Mouse (Mus musculus) large intestine, adult 2 months (tissue): ENCODE measurements around the gene Zfp62. TPM values are rescaled to one million over a fixed set of nuclear protein-coding genes. Genes with fewer than 3 reads are reported as not detected.
"Not testable (repeated sequence)": the region's sequence is repeated elsewhere in the genome, so short reads cannot be mapped to it uniquely, and the experiment has no call there.

ENCODE experiments used
- DNase-seq: peaks from one replicate; pipeline ENCODE4 v3.0.0-alpha.2; 2012; ENCODE audit warnings: low read depth, low spot score
- WGBS: fragments of 180-500 bp; shearing (Covaris S2); methylation state at CpG from one replicate; pipeline ENCODE4 v1.1.7; 2018; 5-methylcytosine and 5-hydroxymethylcytosine counted together
- polyA plus RNA-seq: library from polyadenylated mRNA; depleted of rRNA; stranded (reverse); fragments of >200 nt; gene quantifications from 2 replicates; pipeline ENCODE4 v1.2.3, GENCODE M21; 2012; rRNA removed

Zfp62 gene
- 1.1 and 1.8 TPM in 2 replicates for polyA plus RNA-seq

DNA sequence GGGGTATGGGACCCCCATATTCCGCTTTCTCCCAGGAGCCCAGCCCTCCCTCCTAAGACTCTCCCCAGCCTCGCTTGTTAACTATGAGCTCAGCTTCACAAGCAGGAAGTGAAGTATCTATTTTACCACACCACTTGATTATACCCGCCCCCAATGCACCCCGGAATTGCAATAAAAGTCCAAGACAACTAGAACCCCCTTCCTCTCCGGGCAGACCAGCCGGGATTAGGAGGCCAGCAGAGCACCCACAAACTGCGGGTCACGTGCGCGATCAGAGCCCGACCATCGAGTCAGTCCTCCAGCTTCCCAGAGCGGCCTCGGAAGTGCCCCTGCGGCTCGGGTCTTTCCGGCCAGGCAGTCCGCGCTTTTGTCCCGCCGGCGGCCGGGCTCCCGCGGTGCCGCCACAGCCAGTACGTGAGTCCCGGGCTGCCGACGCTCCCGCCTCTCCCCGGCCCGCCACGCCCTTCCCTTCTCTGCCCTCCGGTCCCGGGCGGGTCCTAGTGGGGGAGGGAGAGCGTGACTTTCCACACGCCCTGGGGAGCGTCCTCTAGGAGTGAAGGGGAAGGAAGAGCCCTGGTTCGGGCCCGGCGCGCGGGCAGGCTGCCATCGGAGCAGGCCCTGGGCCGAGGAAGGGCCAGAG lies at the start of gene Zfp62:
Gene Zfp62, plus strand, starts transcription at position 164 of the 640 bp plus-strand sequence.
- peak; percentile 82 for DNase-seq
- 1% methylated on average over 47 of the region's 47 CpGs for WGBS

DNA sequence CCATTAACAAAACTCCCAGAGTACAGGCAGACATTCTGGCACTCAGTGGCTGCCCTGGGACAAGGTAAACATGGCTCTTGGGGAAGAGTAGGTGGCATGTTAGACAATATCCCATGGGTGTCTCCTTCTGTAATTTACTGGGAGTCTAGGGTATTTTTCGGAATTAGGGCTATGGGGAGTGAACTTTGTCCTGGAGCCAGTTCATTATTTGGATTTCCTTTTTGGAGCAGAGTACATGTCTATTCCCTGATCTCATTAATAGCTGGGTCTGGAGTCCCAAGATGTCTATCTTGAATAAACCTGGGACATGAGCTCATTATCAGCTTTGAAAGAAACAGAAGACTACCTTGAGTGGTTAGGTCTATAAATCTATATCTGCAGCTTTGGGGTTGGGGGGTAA lies 49.0 kb upstream of the Zfp62 start, which contains the start of gene Olfr1394:
Gene Olfr1394, plus strand, starts transcription at position 301 of the 400 bp plus-strand sequence.
- WGBS = 72% methylated on average over 1 of the region's 1 CpGs
- no peak for DNase-seq

DNA sequence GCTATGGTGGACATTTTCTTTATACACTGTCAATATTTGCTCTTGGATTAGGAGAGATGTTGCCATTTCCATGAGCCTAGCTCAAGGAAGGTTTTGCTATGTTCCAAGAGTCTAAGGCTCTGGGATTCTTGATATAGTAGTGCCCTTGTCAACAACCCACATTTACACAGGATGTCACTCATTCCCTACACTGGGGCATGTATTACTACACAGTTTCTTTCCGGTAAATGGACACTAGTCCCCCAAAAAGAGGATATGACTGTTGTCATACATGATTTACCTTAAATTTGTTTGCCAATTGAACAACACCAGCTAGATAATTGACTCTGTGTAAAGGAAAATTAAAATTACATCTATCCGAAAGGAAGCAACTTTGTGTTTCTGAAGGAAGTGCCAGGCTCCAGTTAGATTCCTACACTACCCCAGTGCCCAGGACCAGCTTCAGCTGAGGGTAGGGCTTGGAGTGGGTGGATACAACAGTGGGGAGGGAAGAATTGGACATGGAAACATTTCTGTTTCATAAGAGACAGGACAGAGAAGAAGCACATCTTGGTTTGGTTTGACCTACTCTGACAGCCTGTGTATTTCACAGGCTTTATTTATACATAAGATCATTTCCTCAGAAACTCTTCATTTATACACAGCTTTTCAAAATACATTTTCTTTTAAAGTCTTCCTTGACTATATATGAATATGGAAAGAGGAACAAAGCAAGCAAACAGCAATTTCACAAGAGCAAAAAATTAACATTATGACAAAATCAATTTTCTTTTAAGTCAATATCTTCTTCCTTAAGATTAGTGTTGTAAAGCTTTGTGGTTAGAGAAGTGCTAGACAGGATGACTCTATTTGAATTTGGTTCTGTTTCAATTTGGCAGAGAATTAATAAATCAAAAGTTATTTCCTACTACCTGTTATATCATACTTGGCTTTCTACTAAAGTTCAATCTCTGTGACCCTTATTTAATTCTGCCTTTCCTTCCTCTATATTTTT lies 46.0 kb upstream of the Zfp62 start:
- DNase-seq = no peak
- 84% methylated on average over 2 of the region's 2 CpGs for WGBS

DNA sequence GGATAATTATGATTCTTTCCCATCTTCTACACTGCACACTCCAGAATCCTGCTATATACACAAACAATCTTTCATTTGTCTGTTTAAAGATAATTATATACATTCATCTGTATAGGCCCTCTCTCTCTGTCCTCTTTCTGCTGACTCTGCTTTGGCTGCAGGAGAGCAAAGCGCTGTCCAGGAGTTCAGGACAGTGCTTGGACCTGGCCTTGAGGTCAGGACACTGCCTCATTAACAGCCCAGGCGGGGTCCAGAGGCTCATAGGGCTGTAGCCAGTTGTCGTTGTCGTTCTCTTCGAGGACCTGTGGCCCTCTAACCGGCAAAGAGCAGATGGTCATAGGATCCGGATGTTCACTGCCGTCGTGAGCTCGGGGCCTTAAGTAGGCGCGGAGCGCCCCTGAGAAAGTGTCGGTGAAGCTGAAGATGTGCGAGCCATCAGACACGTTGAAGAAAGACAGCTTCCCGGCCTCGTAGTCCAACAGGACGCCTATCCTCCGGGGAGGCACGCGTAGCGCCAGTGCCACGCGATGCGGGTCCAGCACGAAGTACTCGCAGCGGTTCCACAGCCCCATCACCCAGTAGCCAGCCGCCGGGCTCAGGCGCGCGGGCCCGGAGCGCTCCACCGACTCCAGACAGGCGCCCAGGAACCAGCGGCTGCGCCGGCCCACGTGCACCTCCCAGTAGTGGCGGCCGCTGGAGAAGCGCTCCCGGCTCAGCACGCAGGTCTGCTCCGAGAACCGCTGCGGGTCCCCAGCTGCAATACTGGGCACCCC lies 34.1 kb upstream of the Zfp62 start:
- no peak for DNase-seq

DNA sequence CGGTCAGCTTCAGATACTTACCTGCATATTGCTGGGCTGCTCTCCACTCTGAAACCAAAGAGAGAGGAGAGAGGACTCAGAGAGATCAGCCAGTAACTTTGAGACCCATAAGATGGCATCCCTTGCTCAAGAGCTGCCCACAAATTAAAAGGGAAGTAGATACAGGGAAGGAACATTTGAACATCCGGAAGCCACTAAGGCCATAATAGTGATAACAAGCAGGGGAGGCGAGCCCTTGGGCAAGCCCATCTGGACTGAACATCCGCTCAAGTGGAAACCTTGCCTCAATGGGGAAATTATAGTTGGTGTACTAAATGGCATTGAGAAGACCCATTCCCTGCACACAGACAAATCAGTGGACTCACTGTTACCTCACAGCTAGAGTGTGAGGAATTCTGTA lies 32.5 kb upstream of the Zfp62 start:
- no peak for DNase-seq
- 93% methylated on average over 4 of the region's 4 CpGs for WGBS

More for the DNA sequence above, 34.1 kb upstream of the Zfp62 start:
- WGBS = 41% methylated on average over 50 of the region's 50 CpGs

DNA sequence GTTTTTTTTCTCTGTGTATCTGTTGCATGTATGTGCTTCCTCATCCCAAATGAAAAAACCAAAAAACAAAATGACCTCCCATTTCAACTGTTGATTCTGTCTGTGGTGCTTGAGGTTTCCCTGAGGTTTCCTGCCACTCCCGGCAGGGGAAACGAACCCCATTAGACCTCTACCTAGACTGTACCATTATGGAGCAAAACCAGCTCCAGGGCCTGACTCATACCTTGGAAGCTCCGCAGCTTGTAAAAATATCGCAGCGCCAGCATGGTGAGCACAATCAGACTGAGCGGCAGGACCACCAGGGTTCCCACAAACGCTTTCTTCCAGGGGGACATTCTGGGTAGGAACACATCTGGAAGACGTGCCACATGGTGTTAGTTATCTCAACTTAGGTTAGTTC lies 27.7 kb upstream of the Zfp62 start:
- 73% methylated on average over 8 of the region's 8 CpGs for WGBS
- no peak for DNase-seq

DNA sequence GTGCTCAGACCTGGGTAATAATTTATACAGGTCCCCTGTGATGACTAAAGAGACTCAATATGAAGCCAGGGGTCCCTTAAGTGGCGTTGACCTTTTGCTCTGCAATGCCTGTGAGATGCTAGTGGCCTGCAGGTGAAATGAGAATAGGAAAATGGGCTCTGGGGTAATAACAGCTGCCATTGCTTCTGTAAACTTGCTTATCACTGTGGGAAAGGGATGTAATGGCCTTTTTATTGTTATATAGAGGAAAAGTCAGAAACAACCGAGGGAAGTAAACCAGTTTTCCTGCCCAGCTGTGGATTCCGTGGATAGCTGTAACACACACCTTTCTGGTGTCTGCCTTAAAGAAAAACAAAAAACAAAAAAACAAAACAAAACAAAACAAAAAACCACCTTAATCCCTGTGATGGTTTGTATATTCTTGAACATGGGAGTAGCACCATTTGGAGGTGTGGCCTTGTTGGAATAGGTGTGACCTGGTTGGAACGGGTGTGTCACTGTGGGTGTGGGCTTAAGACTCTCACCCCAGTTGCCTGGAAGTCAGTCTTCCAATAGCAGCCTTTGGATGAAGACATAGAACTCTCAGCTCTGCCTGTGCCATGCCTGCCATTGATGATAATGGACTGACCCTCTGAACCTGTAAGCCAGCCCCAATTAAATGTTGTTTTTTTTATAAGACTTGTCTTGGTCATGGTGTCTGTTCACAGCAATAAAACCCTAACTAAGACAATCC lies 26.9 kb upstream of the Zfp62 start:
- WGBS = 18% methylated on average over 4 of the region's 4 CpGs

DNA sequence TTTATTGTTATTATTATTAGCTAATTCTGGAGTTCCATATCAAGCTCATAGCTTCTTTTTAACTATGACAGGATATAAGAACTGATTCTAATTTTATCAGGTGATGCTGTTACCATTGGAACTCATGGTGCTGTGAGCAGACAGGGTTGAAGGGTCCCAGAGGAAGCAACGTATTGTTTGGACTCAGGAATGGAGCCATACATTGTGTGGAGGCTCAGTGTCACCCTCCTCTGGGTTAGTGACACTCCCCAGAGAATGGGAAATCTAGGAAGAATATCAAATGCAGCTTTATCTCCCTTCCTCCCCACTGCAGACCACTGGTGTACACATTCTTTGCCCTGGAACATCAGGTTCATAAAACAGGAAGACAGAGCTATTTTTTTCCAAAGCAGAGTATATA lies 19.9 kb upstream of the Zfp62 start:
- 72% methylated on average over 1 of the region's 1 CpGs for WGBS
- no peak for DNase-seq

More for the DNA sequence above, 26.9 kb upstream of the Zfp62 start:
- DNase-seq = peak; percentile 59

DNA sequence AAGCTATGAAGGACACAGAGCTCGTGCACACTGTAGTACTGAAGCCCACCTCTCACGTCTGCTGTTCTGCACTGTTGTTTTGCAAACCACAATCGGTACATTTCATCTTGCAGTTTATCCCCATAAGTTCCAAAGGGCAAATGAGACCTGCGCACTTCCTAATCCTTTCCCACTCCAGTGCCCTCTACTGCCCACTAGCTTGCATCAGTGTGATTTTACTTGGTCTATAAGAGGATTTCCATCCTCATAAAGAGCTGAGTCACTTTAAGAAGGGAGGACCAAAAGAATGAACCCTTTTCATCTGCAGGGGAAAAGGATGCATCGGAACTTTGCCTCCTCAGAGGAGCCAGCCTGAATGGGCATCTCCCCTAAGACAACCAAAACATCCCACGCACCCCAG lies 16.6 kb upstream of the Zfp62 start:
- DNase-seq = no peak

DNA sequence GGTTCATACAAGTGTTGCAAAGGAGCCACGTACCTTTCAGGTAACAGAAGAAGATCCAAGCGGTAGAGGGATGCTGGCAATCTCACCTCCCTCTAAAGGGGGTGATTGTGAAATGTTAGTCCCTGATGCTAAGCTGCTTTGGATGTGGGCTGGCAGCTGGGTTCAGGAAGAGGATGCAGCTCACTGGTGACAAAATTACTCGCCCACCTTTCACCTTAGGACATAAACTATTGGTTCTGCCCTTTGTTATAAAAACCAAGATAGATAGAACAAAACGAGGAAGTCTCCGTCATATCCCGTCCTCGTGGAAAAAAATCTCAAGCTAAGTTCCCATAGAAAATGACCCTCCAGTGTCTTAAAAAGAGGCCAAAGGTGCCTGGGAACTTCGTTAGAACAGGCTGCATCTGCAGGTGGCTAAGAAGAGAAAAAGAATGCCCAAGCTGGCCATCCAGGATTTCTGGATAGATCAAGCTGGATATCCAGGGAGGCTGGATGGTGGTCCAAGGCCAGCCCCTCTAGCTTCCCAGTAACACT lies 16.1 kb upstream of the Zfp62 start, which contains the start of gene Btnl9:
Gene Btnl9, minus strand, starts transcription at position 205 of the 534 bp plus-strand sequence.
- 70% methylated on average over 8 of the region's 8 CpGs for WGBS
- no peak for DNase-seq

More for the DNA sequence above, 16.6 kb upstream of the Zfp62 start:
- 51% methylated on average over 6 of the region's 6 CpGs for WGBS

DNA sequence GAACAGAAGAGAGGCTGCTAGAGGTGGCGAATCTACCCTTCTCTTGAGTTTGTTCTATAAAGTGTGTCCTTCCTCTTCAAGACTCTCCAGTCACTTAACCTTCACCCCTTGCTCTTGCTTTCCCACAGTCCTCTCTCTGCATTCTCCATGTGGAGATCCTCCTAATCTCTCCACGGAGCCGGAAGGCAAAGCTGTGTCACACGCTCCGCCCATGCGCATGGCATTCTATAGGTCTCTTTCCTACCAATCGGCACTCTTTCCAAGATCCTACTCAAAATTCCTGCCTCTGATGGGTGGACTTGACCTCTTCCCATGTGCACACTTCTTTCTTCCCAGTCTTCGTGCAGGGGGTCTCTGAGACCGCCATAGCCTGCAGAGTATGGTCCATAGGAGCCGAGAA lies 15.4 kb upstream of the Zfp62 start:
- DNase-seq = no peak
- 83% methylated on average over 10 of the region's 10 CpGs for WGBS

DNA sequence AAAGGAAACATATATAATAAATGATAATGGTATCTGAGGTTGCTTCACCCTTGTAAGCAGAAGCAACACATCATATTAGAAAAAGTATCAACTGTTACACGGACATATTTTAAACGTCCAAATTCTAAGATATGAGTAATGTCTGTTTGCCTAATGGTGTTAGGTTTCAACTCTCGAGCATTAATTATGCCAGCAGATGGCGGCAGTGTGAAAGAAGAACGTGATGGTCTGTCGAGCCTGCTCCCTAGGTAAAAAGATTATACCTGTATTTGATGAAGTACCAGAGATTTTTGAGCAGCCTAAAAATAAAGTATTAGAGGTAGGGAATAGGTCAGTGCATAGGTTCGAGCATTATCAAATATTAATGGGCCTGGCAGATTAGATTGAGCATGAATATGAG lies 13.4 kb upstream of the Zfp62 start:
- no peak for DNase-seq
- under 1% methylated on average over 7 of the region's 7 CpGs for whole genome bisulfite sequencing

DNA sequence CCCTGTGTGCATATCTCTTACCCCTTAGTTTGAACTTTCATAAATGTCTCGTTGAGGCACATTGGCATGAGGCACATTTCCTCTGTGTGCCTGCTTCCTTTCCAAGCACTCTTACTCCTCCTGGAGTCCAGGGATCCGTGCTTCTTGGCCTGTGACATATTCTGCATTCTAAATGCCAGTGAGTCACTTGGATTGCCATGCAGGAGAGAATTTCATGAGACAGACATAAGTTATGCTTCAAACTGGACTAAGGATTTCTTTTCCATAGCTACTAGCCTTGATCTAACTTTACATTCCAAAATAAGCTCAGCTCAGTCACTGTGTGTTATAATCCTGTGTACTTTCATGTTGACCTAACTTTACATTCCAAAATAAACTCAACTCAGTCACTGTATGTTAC lies 12.0 kb upstream of the Zfp62 start:
- DNase-seq = no peak
- WGBS = 33% methylated on average over 2 of the region's 2 CpGs

DNA sequence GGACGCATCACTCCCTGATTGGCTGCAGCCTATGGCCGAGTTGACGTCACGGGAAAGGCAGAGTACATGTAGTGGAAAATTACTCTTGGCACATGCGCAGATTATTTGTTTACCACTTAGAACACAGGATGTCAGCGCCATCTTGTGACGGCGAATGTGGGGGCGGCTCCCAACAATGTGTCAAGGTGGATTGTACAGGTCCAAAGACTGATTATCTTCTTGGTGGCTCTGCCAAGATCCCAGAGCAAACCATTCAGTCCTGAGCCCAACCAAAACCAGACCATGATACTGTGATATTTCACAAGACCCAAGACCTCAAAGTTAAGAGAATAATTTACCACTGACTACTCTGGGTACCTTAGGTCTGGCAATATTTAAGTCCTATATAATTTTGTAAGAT lies 8.3 kb upstream of the Zfp62 start:
- 91% methylated on average over 9 of the region's 9 CpGs for WGBS
- not testable (repeated sequence) for DNase-seq

DNA sequence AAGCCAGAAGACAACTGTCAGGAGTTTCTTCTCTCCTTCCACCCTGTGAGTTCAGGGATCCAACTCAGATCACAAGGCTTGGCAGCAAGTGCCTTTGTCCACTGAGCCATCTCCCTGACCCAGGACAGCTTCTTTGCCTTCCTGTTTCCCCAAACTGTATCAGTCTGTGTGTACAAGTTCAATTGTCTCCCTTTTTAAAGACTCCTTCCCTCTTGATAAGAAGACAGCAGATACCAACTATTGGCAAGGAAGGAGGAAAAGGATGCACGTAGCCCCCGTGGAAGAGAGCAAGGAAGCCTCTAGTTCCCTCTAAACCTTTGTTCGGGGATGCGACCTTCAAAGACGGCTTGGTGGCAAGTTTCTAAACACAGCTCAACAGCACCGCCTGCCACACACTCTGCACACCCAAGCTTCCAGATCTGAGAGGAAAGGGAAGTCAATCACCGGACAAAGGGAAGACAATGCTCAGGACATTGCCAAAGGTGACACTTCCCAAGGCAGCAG lies 7.2 kb upstream of the Zfp62 start:
- 84% methylated on average over 7 of the region's 7 CpGs for WGBS
- DNase-seq = no peak

DNA sequence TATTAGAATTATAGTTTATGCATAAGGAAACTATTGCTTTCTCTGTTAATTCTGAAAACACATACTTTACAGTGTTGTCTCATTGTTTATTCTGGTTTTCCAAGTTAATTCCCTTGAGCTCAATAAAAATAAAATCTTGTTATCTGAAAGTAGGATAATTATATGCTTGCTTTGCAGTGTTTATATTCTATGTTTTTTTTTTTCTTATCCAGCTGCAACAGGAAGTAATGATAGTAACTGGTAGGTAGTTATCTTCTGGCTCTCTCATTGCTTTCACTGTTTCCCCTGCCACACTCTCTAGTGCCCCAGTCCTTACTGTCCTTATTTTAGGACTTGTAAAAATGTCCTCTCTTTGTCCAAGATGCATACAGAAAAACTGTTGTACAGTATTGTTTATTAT lies 2.4 kb upstream of the Zfp62 start:
- no peak for DNase-seq

DNA sequence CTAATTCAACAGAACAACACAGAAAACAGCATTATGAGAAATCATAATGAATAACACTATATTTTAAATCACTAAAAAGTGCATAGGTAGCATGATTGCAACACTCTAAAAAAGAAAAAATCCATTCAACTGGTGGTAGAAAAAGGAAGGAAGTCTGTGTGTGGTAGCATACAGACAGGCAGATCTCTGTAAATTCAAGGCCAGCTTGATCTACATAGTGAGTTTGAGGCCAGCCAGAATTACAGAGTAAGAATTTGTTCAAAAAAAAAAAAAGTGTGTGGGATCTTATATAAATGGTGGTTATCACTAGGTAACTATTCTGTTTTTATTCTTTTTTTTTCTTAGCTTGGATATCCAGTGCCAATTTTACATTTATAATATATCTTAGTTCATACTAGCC lies 1.9 kb upstream of the Zfp62 start:
- no peak for DNase-seq

DNA sequence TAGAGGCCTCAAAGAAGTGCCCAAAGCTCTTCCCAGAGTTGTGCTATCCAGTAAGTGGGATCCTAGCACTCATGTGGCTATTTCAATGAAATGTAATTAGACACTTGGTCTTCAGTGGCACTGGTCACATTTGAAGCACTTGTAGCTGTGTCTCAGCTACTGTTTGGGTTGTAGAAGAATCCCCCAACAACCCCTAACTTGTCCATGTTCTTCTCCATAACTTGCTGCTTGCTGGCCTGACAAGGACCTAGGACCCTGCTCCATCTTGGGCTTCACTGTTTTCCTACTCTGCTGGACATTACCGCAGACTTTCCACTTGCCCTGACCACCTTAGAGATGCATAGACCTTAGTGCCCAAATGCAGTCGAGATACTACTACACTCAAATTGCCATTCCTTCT lies 1.0 kb upstream of the Zfp62 start:
- no peak for DNase-seq

DNA sequence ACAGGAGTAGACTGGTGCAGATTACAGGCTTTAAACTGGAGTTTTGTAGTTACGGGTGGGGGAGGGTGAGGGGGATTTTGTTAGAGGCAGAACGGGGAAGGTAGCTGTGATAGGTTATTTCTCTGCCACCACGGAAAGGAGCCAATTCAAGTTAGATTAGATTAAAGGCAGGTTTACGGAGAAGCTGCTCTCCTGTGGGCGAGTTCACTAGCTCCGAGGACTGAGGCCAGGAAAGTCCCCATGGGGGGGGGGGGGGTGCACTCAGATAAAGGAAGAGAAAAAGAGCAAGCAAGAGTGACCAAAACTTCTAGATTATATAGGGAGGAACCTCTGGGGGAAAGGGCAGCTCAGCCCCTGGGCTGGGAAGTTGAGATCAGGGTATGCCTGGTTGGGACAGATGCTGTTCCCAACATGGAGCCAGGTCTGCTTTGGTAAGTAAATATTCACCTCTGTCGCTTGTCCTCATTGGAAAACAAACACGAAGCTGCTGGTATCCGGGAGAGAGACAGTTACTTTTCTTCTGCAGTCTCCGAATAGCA lies 500 bp upstream of the Zfp62 start:
- DNase-seq = no peak
- under 1% methylated on average over 10 of the region's 10 CpGs for WGBS

More for the DNA sequence above, 1.0 kb upstream of the Zfp62 start:
- WGBS = 12% methylated on average over 2 of the region's 2 CpGs
